Mouse (Mus musculus) urinary bladder, postnatal 14 days (tissue): ENCODE results near the gene Smim15.

Source experiments
- DNase-seq: peaks from one replicate; pipeline ENCODE4 v3.0.0; 2021; ENCODE audit warnings: low spot score

Gene Smim15

DNA sequence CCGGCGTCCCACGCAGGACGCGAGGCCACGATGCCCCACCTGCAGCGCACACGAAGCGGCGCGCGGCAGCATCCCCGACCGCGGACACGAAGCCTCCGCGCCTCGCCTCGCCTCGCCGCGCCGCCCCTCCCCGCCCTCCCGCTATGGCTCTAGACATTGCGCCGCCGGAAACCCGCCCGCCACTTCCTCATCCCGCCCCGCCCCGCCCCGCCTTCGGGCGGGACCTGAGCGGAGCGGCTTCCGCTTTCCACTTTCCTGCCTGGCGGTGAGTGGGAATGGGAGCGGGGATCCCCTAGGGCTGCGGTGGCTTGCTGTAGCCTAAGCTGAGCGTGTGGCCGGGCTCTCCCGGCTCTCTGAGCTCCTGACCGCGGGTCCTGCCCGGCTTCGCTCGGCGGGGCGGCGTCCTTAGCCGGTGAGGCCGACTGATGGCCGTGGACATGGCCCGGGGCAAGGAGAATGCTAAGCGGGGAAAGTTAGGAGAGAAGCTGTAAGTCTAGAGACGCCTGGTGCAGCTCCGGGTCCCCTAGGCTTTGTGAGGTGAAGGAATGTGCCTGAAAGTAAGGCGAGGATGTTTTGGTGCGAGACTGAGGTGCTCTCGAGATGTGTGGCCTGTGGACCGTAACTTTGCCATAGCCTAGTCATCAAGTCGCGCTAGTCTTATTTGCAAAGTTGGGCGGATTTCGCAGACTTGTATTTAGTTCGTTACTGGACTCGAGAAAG is at the start of gene Smim15:
TSS of gene Smim15 (plus strand) at position 225 of the 720 bp plus-strand sequence.
- DNase-seq, result peak; percentile 90

- DNase-seq, result no peak
Observed at GRCm38 (mm10) chr13:107995211-107995610, 49.0 kb upstream of the Smim15 start.

DNA sequence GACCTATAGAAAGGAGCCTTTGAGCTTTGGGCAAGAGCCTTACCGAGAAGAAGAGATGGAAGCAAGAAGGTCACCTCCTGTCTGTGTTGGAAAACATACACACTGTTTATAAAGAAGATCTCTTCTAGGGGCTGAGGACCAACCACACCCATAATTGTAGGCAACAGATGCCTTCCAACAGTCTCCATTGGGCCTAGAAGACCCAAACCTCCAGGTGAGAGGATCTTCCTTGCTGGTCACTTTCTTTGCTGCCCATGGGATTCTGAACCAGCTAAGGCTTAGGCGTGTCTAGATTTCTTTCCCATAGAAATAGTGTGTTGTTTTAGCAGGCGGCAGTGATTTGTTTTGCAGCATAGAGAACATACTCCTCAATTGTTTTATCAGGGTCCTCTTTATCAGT is 47.9 kb upstream of the Smim15 start:
- DNase-seq, result no peak

- no peak for DNase-seq
Observed at GRCm38 (mm10) chr13:108007861-108008260, 36.4 kb upstream of the Smim15 start.

- no peak for DNase-seq
Observed at GRCm38 (mm10) chr13:108013110-108013509, 31.1 kb upstream of the Smim15 start.

GRCm38 (mm10) chr13:108013839-108014238 is 30.4 kb upstream of the Smim15 start:
- DNase-seq, result no peak

GRCm38 (mm10) chr13:108015166-108015565 is 29.1 kb upstream of the Smim15 start:
- no peak for DNase-seq

DNA sequence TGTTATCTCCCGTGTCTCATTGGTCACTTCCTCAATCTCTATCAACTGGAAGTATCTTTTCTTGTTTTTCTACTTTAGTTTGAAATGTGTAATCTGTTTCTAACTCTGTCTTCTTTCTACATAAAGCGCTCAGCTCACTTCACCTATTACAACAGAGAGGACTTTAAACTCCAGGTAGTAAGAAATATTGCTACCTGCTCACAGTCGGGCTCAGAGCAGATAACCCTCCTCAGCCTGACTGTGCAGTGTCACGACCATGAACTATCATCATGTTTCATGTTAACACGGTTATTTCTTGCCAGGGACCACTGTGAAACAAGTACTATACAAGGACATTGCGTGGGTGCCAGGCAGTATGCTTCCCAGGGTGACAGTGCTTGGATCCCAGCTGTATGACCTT is 26.9 kb upstream of the Smim15 start:
- no peak for DNase-seq

- no peak for DNase-seq
Observed at GRCm38 (mm10) chr13:108025802-108026201, 18.4 kb upstream of the Smim15 start.

- no peak for DNase-seq
Observed at GRCm38 (mm10) chr13:108032789-108033188, 11.5 kb upstream of the Smim15 start.

DNA sequence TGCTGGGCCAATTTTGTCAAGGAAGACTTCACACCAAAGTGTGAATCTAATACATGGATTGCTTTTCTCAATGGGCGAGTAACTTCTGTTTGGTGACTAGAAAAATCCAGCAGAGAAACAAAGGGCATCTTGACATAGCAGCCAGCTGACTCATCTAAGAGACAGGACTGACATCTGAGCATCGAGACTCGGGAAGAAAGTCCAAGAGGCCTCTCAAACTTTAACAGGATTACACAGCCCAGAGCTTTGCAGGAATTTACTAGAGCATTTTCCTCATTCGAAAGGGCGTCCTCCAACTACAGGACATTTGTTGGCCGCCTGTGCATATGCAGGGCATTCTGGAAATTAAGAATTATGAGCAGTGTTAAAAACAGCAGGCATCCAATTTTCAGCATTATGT is 4.9 kb upstream of the Smim15 start:
- DNase-seq, result no peak

GRCm38 (mm10) chr13:108039902-108040301 is 4.3 kb upstream of the Smim15 start:
- no peak for DNase-seq

DNA sequence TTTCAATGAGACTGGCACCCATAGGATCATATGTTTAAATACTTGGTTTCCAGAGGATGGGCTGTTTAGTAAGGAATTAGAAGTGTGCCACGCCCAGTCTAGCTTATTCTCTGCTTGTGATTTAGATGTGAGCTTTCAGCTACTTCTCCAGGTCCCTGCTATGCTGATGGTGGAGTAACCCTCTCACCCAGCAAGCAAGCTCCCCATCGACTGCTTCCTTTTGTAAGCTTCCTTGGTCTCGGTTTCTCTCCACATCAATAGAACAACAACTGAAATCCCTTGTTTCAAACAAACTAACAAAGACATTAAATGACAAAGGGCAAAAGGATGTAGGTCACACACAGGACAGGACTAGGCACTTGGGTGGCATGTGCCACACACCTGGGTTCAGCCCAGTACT is 3.8 kb upstream of the Smim15 start:
- no peak for DNase-seq

DNA sequence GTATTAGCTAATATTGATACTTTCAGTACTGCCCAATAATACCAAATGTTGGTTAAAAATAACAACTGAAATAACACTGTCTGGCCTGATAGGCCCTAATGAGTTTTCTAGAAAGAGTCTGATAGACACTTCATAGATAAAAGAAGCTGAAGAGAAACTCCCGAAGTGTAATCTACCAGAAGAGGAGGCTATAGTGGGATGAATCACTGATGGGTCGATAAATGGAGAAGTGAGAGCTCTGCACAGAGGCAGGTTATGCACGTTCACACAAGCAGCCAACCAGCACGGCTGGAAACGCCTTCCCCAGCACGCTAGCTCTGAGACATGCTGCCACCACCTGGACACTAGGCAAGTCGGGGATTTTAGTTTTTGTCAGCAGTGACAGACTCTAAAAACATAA is 2.9 kb upstream of the Smim15 start:
- peak; percentile 73 for DNase-seq

DNA sequence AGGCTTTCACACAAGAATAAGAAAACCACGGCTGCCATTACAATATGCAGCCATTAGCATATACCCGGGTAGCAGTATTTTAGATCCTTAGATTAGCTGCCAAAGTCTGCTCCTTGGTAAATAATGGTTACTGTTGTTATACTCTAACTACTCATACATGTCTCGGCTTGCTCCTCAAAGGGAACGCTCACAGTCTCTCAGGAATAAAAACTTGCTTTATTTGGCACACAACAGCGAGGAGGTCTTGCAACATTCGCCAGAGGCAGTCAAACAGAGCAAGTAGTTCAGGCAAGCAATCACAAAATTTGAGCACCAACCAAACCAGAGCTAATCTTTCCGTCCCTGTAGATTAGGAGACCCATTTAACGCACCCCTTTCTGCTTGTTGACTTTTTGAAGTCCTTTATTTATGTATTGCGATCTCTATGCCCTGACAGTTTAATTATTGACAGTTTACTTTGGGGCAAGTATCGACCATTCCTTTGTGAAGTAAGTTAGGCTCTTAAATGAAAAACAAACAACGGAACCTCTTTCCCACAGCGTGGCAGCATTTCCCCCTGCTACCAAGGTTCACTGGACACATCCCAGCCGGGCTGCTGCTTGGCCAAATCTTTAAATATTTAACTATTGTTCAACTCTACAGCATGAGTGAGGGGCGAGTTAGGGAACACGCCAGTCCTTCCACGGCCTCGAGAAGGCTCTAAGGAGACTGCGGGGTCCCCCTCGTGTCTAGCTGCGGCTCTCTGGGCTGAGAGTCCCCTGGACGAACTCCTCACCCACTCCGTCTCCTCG is 620 bp upstream of the Smim15 start:
- peak; percentile 65 for DNase-seq

GRCm38 (mm10) chr13:108045646-108046045 is 1.4 kb downstream of the Smim15 start:
- no peak for DNase-seq

DNA sequence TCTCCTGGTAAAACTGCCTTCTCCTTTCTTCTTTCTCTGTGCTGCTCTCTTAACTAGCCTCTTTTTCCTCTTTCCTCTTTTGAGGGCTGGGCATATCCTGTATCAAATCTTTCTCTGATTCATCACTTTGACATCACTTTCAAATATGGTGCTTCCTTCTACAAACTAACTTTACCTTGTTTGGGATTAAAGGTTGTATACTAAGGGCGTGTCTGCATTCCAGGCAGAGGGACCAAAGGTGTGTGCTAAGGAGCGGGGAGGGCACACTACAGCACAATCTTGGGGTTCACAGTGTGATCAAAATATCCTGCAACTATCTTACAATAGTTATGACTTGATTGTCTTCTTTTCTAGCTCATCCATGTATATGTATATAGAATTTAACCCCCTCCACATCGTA is 1.8 kb downstream of the Smim15 start:
- no peak for DNase-seq

- no peak for DNase-seq
Observed at GRCm38 (mm10) chr13:108046891-108047290, 2.6 kb downstream of the Smim15 start.

- no peak for DNase-seq
Observed at GRCm38 (mm10) chr13:108047364-108047763, 3.1 kb downstream of the Smim15 start.

DNA sequence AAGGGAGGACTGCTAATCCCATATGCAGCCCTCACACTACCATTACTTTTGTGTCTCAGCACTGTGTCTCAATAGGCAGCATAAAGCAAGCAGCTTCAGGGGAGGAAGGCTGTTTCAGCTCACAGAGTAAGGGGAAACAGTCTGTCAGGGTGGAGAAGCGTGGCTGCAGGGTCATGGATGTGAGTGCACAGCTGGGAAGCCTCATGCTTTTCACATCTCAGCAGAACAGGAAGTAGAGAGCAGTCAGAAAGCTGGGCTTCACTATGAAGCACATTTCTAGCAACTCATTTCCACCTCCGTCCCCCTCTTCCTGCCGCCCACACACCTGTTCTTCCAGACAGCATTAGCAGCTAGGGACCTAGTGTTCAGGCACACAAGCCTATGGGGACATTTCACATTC is 12.7 kb downstream of the Smim15 start:
- DNase-seq, result no peak

DNA sequence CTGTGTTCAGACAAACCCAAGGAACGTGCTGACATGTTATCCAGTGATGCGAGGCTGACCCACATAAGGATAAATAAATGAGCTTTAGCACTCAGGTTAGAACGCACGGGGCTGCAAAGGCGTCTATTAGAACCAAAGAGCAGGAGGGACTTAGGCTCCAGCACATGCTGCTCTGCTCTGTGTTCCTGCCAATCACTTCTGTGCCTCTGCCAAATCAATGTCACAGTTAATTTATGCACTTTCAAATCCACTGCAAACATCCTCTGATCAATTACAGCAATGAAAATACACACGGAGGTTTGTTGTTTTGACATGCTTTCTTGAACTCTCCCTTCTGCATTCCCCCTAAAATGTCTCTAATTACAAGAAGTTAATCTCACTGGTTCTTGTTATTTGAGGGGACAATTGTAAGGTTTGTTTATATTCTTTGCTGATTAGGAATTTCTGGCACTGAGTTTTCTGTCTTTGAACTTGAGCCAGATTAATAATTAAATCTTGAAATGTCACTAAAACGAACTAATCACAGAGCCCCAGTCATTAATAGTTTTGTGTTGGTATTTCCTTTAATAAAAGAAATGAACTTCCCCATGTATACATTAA is 16.1 kb downstream of the Smim15 start:
- DNase-seq, result no peak

GRCm38 (mm10) chr13:108060936-108061578 is 16.8 kb downstream of the Smim15 start:
- DNase-seq, result no peak

DNA sequence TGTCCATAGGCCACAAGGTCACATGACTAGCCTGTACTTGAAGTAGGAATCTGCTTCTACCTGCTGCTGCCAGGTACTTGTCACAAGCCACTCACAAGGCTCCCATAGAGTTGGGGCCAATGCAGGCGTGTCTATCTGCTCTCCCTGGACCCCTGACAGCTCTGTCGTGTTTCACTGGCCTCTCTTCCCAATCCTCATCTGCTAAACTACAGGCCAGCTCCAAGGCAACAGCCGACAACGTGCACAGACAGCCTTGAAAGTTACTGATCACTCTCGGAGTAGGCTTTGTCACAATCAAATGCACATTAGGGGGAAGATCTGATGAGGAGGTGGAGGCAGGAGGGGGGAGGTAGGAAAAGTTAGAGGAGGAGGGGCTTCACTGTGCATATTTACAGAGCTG is 18.7 kb downstream of the Smim15 start:
- no peak for DNase-seq
